Mouse (Mus musculus): ENCODE results near the gene Wipf3.

- TF ChIP-seq CTCF (IDR thresholded peaks at IDR 0.05; ENCODE audit: extremely low read depth, insufficient read depth, insufficient read length, insufficient replicate concordance) (no peak), POLR2A (IDR thresholded peaks at IDR 0.05; ENCODE audit: low read depth, low read length) (no peak)
Observed at GRCm38 (mm10) chr6:54531048-54531481, 101.7 kb downstream of the Wipf3 start.

Data from spleen, adult 2 months (tissue).